Mouse (Mus musculus) liver, embryonic 14.5 days (tissue): ENCODE results near the gene Atp5s.

ENCODE experiments used
- CTCF ChIP-seq: IDR thresholded peaks from 2 replicates; pipeline ENCODE4 v1.5.1; 2016; ENCODE audit warnings: antibody characterized with exemption, low read depth, control low read depth
- EP300 ChIP-seq: IDR thresholded peaks from 2 replicates; pipeline ENCODE4 v1.6.1; 2016; ENCODE audit warnings: antibody characterized with exemption, low read depth

DNA sequence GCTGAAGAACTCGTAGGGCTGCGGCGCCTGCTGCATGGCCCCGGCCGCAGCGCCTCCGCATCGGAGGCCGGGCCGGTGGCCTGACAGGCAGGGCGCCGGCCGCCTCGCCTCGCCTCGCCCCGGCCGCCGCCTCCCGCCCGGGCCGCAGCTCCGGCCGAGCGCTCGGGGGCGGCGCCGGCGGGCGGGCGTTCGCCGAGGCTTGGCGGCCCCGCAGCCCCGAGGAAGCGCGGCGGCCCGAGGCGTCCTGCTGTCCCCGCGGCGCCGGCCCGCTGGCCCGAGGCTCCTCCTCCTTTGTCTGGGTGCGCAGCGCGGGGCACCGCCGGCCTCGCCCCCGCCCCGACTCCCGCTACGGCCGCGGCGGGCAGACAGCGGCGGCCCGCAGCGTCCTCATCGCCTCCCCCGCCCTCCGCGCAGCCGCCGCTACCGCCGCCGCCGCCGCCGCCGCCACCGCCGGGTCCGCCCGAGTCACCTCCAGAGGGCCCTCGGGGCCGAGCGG, 43.1 kb upstream of the Atp5s start, which contains the start of gene Sos2:
- TF ChIP-seq EP300 (no peak), CTCF (no peak)
